Mouse (Mus musculus) gastrocnemius, postnatal 10 days (tissue): Measurements from ENCODE around the gene Lhx5. TPM values are rescaled to one million over a fixed set of nuclear protein-coding genes. Genes with fewer than 3 reads are reported as not detected.

ENCODE experiments used
- DNase-seq: peaks from one replicate; pipeline ENCODE4 v3.0.0; 2021; ENCODE audit warnings: mixed read lengths
- total RNA-seq, 2 experiments: library from RNA; stranded (reverse); gene quantifications; 2 replicates each; pipeline ENCODE4 v1.2.3; 2021

Lhx5 gene
- total RNA-seq, 2 experiments from 2014 or later: not detected

GRCm38 (mm10) chr5:120432486-120433015, 1.1 kb downstream of the Lhx5 start:
- DNase-seq: no peak

GRCm38 (mm10) chr5:120433135-120433760, 1.7 kb downstream of the Lhx5 start:
- DNase-seq: no peak

- no peak for DNase-seq
Measured at GRCm38 (mm10) chr5:120434231-120434735, 2.8 kb downstream of the Lhx5 start.

GRCm38 (mm10) chr5:120435006-120435681, 3.6 kb downstream of the Lhx5 start:
- no peak for DNase-seq

- no peak for DNase-seq
Measured at GRCm38 (mm10) chr5:120435731-120436501, 4.4 kb downstream of the Lhx5 start.

- no peak for DNase-seq
Measured at GRCm38 (mm10) chr5:120436885-120437495, 5.5 kb downstream of the Lhx5 start.

- no peak for DNase-seq
Measured at GRCm38 (mm10) chr5:120437539-120437938, 6.0 kb downstream of the Lhx5 start.

GRCm38 (mm10) chr5:120437986-120438385, 6.5 kb downstream of the Lhx5 start:
- no peak for DNase-seq

GRCm38 (mm10) chr5:120438469-120438868, 7.0 kb downstream of the Lhx5 start:
- no peak for DNase-seq

GRCm38 (mm10) chr5:120438991-120439710, 7.7 kb downstream of the Lhx5 start:
- no peak for DNase-seq

- DNase-seq: no peak
Measured at GRCm38 (mm10) chr5:120439887-120440670, 8.6 kb downstream of the Lhx5 start.

GRCm38 (mm10) chr5:120440733-120441132, 9.2 kb downstream of the Lhx5 start:
- peak; percentile 95 for DNase-seq

GRCm38 (mm10) chr5:120447305-120447704, 15.8 kb downstream of the Lhx5 start:
- DNase-seq: no peak

GRCm38 (mm10) chr5:120454756-120455337, 23.3 kb downstream of the Lhx5 start:
- DNase-seq: no peak

GRCm38 (mm10) chr5:120456253-120456652, 24.8 kb downstream of the Lhx5 start:
- no peak for DNase-seq

- no peak for DNase-seq
Measured at GRCm38 (mm10) chr5:120456841-120457554, 25.5 kb downstream of the Lhx5 start.

GRCm38 (mm10) chr5:120457628-120458027, 26.1 kb downstream of the Lhx5 start:
- peak; percentile 68 for DNase-seq

GRCm38 (mm10) chr5:120459133-120459532, 27.6 kb downstream of the Lhx5 start:
- no peak for DNase-seq

GRCm38 (mm10) chr5:120461902-120462301, 30.4 kb downstream of the Lhx5 start:
- DNase-seq: no peak

GRCm38 (mm10) chr5:120464321-120464720, 32.8 kb downstream of the Lhx5 start:
- no peak for DNase-seq
